Mouse (Mus musculus) heart, postnatal 0 days (tissue): ENCODE data around the gene Cnp. TPM values are rescaled to one million over a fixed set of nuclear protein-coding genes. Genes with fewer than 3 reads are reported as not detected.
A peak's percentile ranks its signal among the peaks of the same experiment; 100 is the strongest.

Experiments
- ATAC-seq: fragments of 200-750 bp; cut with Nextera tagmentation; 2 replicates; pipeline ENCODE4 v1.8.0; 2017; ENCODE audit warnings: low read depth, moderate number of reproducible peaks, moderate library complexity; ENCODE audit not compliant: insufficient read depth
- DNase-seq: peaks from one replicate; pipeline ENCODE4 v3.0.0-alpha.2; 2016; ENCODE audit warnings: low spot score
- H3K27ac ChIP-seq: fragments of 300-500 bp; sonication (generic); 2 replicates; pipeline ENCODE4 v1.5.1; 2014; ENCODE audit warnings: low read depth, mild to moderate bottlenecking
- H3K27me3 ChIP-seq: fragments of 300-500 bp; sonication (generic); 2 replicates; pipeline ENCODE4 v1.6.1; 2014; ENCODE audit warnings: low read length, mixed read lengths; ENCODE audit not compliant: control insufficient read depth, insufficient read depth
- H3K36me3 ChIP-seq: fragments of 300-500 bp; sonication (generic); replicated peaks from 2 replicates; pipeline ENCODE4 v1.6.1; 2014; ENCODE audit warnings: low read length, mixed read lengths; ENCODE audit not compliant: control insufficient read depth, insufficient read depth
- H3K4me1 ChIP-seq: fragments of 300-500 bp; sonication (generic); 2 replicates; pipeline ENCODE4 v1.6.1; 2014; ENCODE audit warnings: antibody characterized with exemption; ENCODE audit not compliant: control insufficient read depth, insufficient read depth
- H3K4me2 ChIP-seq: fragments of 300-500 bp; sonication (generic); 2 replicates; pipeline ENCODE4 v1.6.1; 2014; ENCODE audit warnings: low read depth, mild to moderate bottlenecking, low read length, moderate library complexity
- H3K4me3 ChIP-seq: fragments of 300-500 bp; sonication (generic); 2 replicates; pipeline ENCODE4 v1.5.1; 2014; ENCODE audit warnings: low read depth, low read length
- H3K9ac ChIP-seq: fragments of 300-500 bp; sonication (generic); replicated peaks from 2 replicates; pipeline ENCODE4 v1.6.1; 2014; ENCODE audit warnings: low read depth, low read length, mixed read lengths
- H3K9me3 ChIP-seq: fragments of 300-500 bp; sonication (generic); replicated peaks from 2 replicates; pipeline ENCODE4 v1.6.1; 2016; ENCODE audit warnings: low read length; ENCODE audit not compliant: control insufficient read depth
- CTCF ChIP-seq: IDR thresholded peaks from 2 replicates; pipeline ENCODE4 v1.5.1; 2016; ENCODE audit warnings: antibody characterized with exemption, control low read depth, low read depth
- EP300 ChIP-seq: IDR thresholded peaks from 2 replicates; pipeline ENCODE4 v1.6.1; 2016; ENCODE audit warnings: antibody characterized with exemption, low read depth
- WGBS: fragments of 180-500 bp; shearing (Covaris S2); extraction: QIAGEN DNeasy Blood & Tissue Kit; methylation state at CpG from one replicate; pipeline ENCODE4 v1.1.7; 2014; 5-methylcytosine and 5-hydroxymethylcytosine counted together
- polyA plus RNA-seq: library from polyadenylated mRNA; unstranded; fragments of >200 nt; fragmentation: Nextera tagmentation; extraction: Ambion mirVana; gene quantifications from 2 replicates; pipeline ENCODE4 v1.2.1, GENCODE M21; 2015
- total RNA-seq: library from RNA; depleted of rRNA; stranded (reverse); fragments of >200 nt; gene quantifications from 2 replicates; pipeline ENCODE4 v1.2.3, GENCODE M21; 2014; ENCODE audit warnings: low replicate concordance

Cnp gene
- total and polyA plus RNA-seq, 2 experiments from 2014 or later: 11.5 to 28.3 TPM

- Histone ChIP-seq H3K27ac (peak overlapping the region; percentile 63), H3K9me3 (no peaks in the 10 kb centered on the region), H3K27me3 (no peaks in the 10 kb centered on the region), H3K4me2 (peak overlapping the region; percentile 70), H3K36me3 (no peaks in the 10 kb centered on the region), H3K4me1 (0 out of 2 replicates have a peak, but pooled peaks cover 5% of the 10 kb centered on the region), H3K4me3 (peak overlapping the region; percentile 54), H3K9ac (peak overlapping the region; percentile 12; the same call in 1 of the 2 replicates)
- 20% methylated on average over 7 of the region's 7 CpGs for WGBS
- TF ChIP-seq CTCF (no peak), EP300 (no peak)
- ATAC-seq: peak; percentile 19
- DNase-seq: no peak
These were observed 29.0 kb upstream of the Cnp start for GRCm38 (mm10) chr11:100545746-100546085.

- H3K4me2 ChIP-seq: no peak overlapping the region
- 76% methylated on average over 6 of the region's 6 CpGs for WGBS
- DNase-seq (no peak), ATAC-seq (no peak)
- H3K4me3 ChIP-seq: no peak overlapping the region
- TF ChIP-seq EP300: no peak
- no peak for TF ChIP-seq CTCF
- H3K27me3 ChIP-seq: no peaks in the 10 kb centered on the region
- no peaks in the 10 kb centered on the region for H3K9me3 ChIP-seq
- no peaks in the 10 kb centered on the region for H3K36me3 ChIP-seq
- H3K4me1 ChIP-seq: 0 out of 2 replicates have a peak, but pooled peaks cover 5% of the 10 kb centered on the region
- H3K9ac ChIP-seq: no peak overlapping the region
- no peak overlapping the region for H3K27ac ChIP-seq
These were observed 27.7 kb upstream of the Cnp start for GRCm38 (mm10) chr11:100546955-100547354.

- H3K9me3 ChIP-seq: no peaks in the 10 kb centered on the region
- no peak overlapping the region for H3K9ac ChIP-seq
- no peak overlapping the region for H3K4me3 ChIP-seq
- no peak overlapping the region for H3K27ac ChIP-seq
- TF ChIP-seq CTCF (no peak), EP300 (no peak)
- DNase-seq: no peak
- ATAC-seq: no peak
- no peaks in the 10 kb centered on the region for H3K27me3 ChIP-seq
- no peak overlapping the region for H3K4me2 ChIP-seq
- 59% methylated on average over 6 of the region's 6 CpGs for WGBS
- H3K36me3 ChIP-seq: no peaks in the 10 kb centered on the region
- 0 out of 2 replicates have a peak, but pooled peaks cover 5% of the 10 kb centered on the region for H3K4me1 ChIP-seq
These were observed 26.6 kb upstream of the Cnp start for GRCm38 (mm10) chr11:100548141-100548540.

GRCm38 (mm10) chr11:100549466-100549865, 25.2 kb upstream of the Cnp start:
- H3K4me2 ChIP-seq: no peak overlapping the region
- TF ChIP-seq EP300 (no peak), CTCF (no peak)
- no peaks in the 10 kb centered on the region for H3K27me3 ChIP-seq
- WGBS: 70% methylated on average over 8 of the region's 8 CpGs
- H3K27ac ChIP-seq: no peak overlapping the region
- no peak overlapping the region for H3K9ac ChIP-seq
- ATAC-seq (no peak), DNase-seq (no peak)
- 0 out of 2 replicates have a peak, but pooled peaks cover 5% of the 10 kb centered on the region for H3K4me1 ChIP-seq
- no peak overlapping the region for H3K4me3 ChIP-seq
- H3K36me3 ChIP-seq: no peaks in the 10 kb centered on the region
- H3K9me3 ChIP-seq: no peaks in the 10 kb centered on the region

- ATAC-seq (no peak), DNase-seq (no peak)
- no peak for TF ChIP-seq CTCF
- no peak for TF ChIP-seq EP300
- Histone ChIP-seq H3K4me1 (0 out of 2 replicates have a peak, but pooled peaks cover 2% of the 10 kb centered on the region), H3K36me3 (no peaks in the 10 kb centered on the region), H3K27ac (no peak overlapping the region), H3K4me2 (no peak overlapping the region), H3K4me3 (no peak overlapping the region), H3K27me3 (no peaks in the 10 kb centered on the region), H3K9me3 (no peaks in the 10 kb centered on the region), H3K9ac (no peak overlapping the region)
- 66% methylated on average over 6 of the region's 6 CpGs for WGBS
These were observed 24.6 kb upstream of the Cnp start for GRCm38 (mm10) chr11:100550101-100550500.

GRCm38 (mm10) chr11:100552842-100553241, 21.9 kb upstream of the Cnp start:
- Histone ChIP-seq H3K36me3 (no peaks in the 10 kb centered on the region), H3K9ac (no peak overlapping the region), H3K4me1 (no peaks in the 10 kb centered on the region), H3K27ac (no peak overlapping the region), H3K27me3 (no peaks in the 10 kb centered on the region), H3K4me3 (no peak overlapping the region), H3K4me2 (no peak overlapping the region), H3K9me3 (no peaks in the 10 kb centered on the region)
- no peak for ATAC-seq
- TF ChIP-seq CTCF: no peak
- no peak for TF ChIP-seq EP300
- no peak for DNase-seq
- WGBS: 60% methylated on average over 4 of the region's 4 CpGs
